In the genomic region with DNA sequence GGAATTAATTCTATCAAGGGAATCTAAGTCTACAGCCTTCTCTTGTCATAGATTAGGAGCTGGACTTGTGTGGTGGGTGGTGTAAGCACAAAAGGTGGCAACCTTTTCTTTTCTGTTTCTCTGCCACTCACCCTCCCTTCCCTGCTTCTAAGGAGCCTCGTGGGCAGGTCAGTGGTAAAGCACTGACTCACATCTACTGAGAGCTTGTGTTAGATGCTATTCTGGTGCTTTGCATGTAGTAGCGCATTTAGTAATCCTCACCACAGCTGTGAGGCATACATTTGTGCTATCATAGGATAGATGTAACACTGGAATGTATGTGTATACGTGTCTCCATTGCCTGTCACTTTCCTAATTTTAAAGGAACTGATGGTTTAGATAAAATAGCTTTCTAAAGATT, we compare ENCODE assay signal across 19 mouse cellular contexts.
DNase-seq lines count a peak whose midpoint lies in the region; ATAC-seq and TF ChIP-seq lines count a peak whose summit lies in the region.
"Had no signal": no experiment of that assay in that cellular context is flagged by ENCODE, and none has a peak within 500 bp of the region (broad histone marks: within the 10 kb centered on the region; RNA-seq: fewer than 3 reads in every experiment).

No protein-coding gene starts in this region.

- WGBS in heart, embryonic 13.5 days: 52% methylated on average over 3 of the region's 3 CpGs
- WGBS in heart, adult 2 months: 69% methylated on average over 3 of the region's 3 CpGs
- WGBS in kidney, embryonic 14.5 days: 79% methylated on average over 3 of the region's 3 CpGs

- H3K27ac ChIP-seq in heart, embryonic 13.5 days (replicated peaks): 0 out of 2 replicates have a peak overlapping the region, but pooled peaks have one; percentile 66
- H3K27ac ChIP-seq in heart, adult 2 months: no peak overlapping the region
- no peak overlapping the region for H3K27ac ChIP-seq in kidney, embryonic 14.5 days (ENCODE audit: low read depth, low read length)
- H3K27ac ChIP-seq: embryonic facial prominence, embryonic 12.5 days; hindbrain, embryonic 15.5 days had no signal

- intact Hi-C loops in heart, adult 2 months (cut with DNase I): loop anchor here (5.0 kb wide), 1 partner anchor 36 kb away; no protein-coding TSS in a partner anchor

- no peak for TF ChIP-seq POLR2A in heart, adult 2 months (IDR thresholded peaks at IDR 0.05; ENCODE audit: insufficient read depth, low read depth, low read length)

- H3K9ac ChIP-seq in heart, embryonic 13.5 days: no peak overlapping the region
- no peak overlapping the region for H3K9ac ChIP-seq in heart, adult 2 months (ENCODE audit: low read depth, low read length)
- no peak overlapping the region for H3K9ac ChIP-seq in kidney, embryonic 14.5 days (ENCODE audit: low read depth, low read length)
- H3K9ac ChIP-seq: embryonic facial prominence, embryonic 12.5 days; hindbrain, embryonic 15.5 days had no signal

- no peaks in the 10 kb centered on the region for H3K27me3 ChIP-seq in heart, embryonic 13.5 days (replicated peaks)
- H3K27me3 ChIP-seq in heart, adult 2 months (ENCODE audit: control insufficient read depth, insufficient read depth, low read length): no peaks in the 10 kb centered on the region
- no peaks in the 10 kb centered on the region for H3K27me3 ChIP-seq in kidney, embryonic 14.5 days (ENCODE audit: control insufficient read depth, insufficient read depth, low read length)
- H3K27me3 ChIP-seq: embryonic facial prominence, embryonic 12.5 days; hindbrain, embryonic 15.5 days had no signal

- H3K9me3 ChIP-seq in heart, embryonic 13.5 days: peaks cover 3% of the 10 kb centered on the region; the same call in 1 of the 2 replicates
- no peaks in the 10 kb centered on the region for H3K9me3 ChIP-seq in kidney, embryonic 14.5 days (ENCODE audit: control insufficient read depth, low read length)
- H3K9me3 ChIP-seq: embryonic facial prominence, embryonic 12.5 days; G1E; hindbrain, embryonic 15.5 days had no signal

- TF ChIP-seq CTCF in heart, adult 2 months (IDR thresholded peaks at IDR 0.05): no peak

- peaks cover 52% of the 10 kb centered on the region for H3K4me1 ChIP-seq in heart, embryonic 13.5 days
- peaks cover 11% of the 10 kb centered on the region for H3K4me1 ChIP-seq in heart, adult 2 months (ENCODE audit: control insufficient read depth, insufficient read depth, low read length)
- H3K4me1 ChIP-seq in kidney, embryonic 14.5 days (ENCODE audit: control insufficient read depth, insufficient read depth, low read length): peaks cover 10% of the 10 kb centered on the region; the same call in 1 of the 2 replicates
- H3K4me1 ChIP-seq: hindbrain, embryonic 15.5 days had no signal

- peak; percentile 98 for ATAC-seq in frontal cortex, adult (ENCODE audit: low TSS enrichment)
- no peak for ATAC-seq in heart, embryonic 13.5 days (ENCODE audit: extremely low read depth, insufficient number of reproducible peaks, low FRiP score, low TSS enrichment)
- ATAC-seq in kidney, embryonic 14.5 days (ENCODE audit: low FRiP score, low TSS enrichment): no peak
- ATAC-seq: forebrain, embryonic 16.5 days; intestine, embryonic 16.5 days had no signal

- no peak for TF ChIP-seq EP300 in heart, adult 2 months (IDR thresholded peaks at IDR 0.05; ENCODE audit: insufficient read depth, low read depth, low read length)

- H3K4me3 ChIP-seq in heart, embryonic 13.5 days: no peak overlapping the region
- H3K4me3 ChIP-seq in heart, adult 2 months: no peak overlapping the region
- H3K4me3 ChIP-seq in kidney, embryonic 14.5 days (ENCODE audit: low read length): no peak overlapping the region
- H3K4me3 ChIP-seq: embryonic facial prominence, embryonic 12.5 days; hindbrain, embryonic 15.5 days had no signal

- H3K4me2 ChIP-seq in heart, embryonic 13.5 days: no peak overlapping the region
- H3K4me2 ChIP-seq in kidney, embryonic 14.5 days (replicated peaks; ENCODE audit: low read depth, low read length): no peak overlapping the region
- H3K4me2 ChIP-seq: embryonic facial prominence, embryonic 12.5 days; hindbrain, embryonic 15.5 days had no signal

- H3K79me2 ChIP-seq in heart, adult 2 months (replicated peaks; ENCODE audit: control insufficient read depth, insufficient read depth, low read length): no peaks in the 10 kb centered on the region

- DNase-seq in frontal cortex, postnatal 14 days (ENCODE audit: low spot score in 2 of 2): no peak
- DNase-seq in heart, adult 2 months: no peak
- peak; percentile 20 for DNase-seq in right cerebral cortex, adult 18-20 months
- DNase-seq in right cerebral cortex, postnatal 4 days: no peak
- DNase-seq in telencephalon, adult 2 months (ENCODE audit: low read depth, low spot score): peak; percentile 33
- DNase-seq: adrenal gland, postnatal 10 days; cerebellum, adult 11-12 months; cerebellum, adult 9-10 months; cerebellum, postnatal 25 days; gastrocnemius, postnatal 14 days; kidney, adult 2 months had no signal

- peaks cover 4% of the 10 kb centered on the region; the same call in 1 of the 2 replicates for H3K36me3 ChIP-seq in heart, embryonic 13.5 days
- no peaks in the 10 kb centered on the region for H3K36me3 ChIP-seq in heart, adult 2 months (ENCODE audit: control insufficient read depth, insufficient read depth, low read length)
- no peaks in the 10 kb centered on the region for H3K36me3 ChIP-seq in kidney, embryonic 14.5 days (ENCODE audit: control insufficient read depth, insufficient read depth, low read length)
- H3K36me3 ChIP-seq: embryonic facial prominence, embryonic 12.5 days; hindbrain, embryonic 15.5 days had no signal

Comparison
In these comparisons a context has a peak if more than half of its experiments do, and no peak if none do; other contexts are left out.
1. DNase-seq: peak in right cerebral cortex, adult 18-20 months (single experiment) and telencephalon, adult 2 months (single experiment); none in frontal cortex, postnatal 14 days (0 of 2), heart, adult 2 months (0 of 2) and right cerebral cortex, postnatal 4 days (single experiment).